Mouse (Mus musculus) stomach, postnatal 0 days (tissue): Measurements from ENCODE around the gene Gse1.

Experiments
- CTCF ChIP-seq: IDR thresholded peaks from 2 replicates; pipeline ENCODE4 v1.5.1; 2016; ENCODE audit warnings: antibody characterized with exemption, low read depth, mild to moderate bottlenecking, moderate library complexity
- EP300 ChIP-seq: optimal IDR thresholded peaks from 2 replicates; pipeline ENCODE3; 2016; ENCODE audit warnings: antibody characterized with exemption

- TF ChIP-seq EP300 (no peak), CTCF (no peak)
These were observed 32.4 kb downstream of the Gse1 start for GRCm38 (mm10) chr8:120260677-120261076.
